ENCODE assay signal across 23 mouse cellular contexts in genomic region chr1:88254793-88255465, GRCm38 (mm10). TPM values are rescaled to one million over a fixed set of nuclear protein-coding genes. Genes with fewer than 3 reads are reported as not detected.
DNase-seq lines count a peak whose midpoint lies in the region; ATAC-seq and TF ChIP-seq lines count a peak whose summit lies in the region.
"Had no signal": no experiment of that assay in that cellular context is flagged by ENCODE, and none has a peak within 500 bp of the region (broad histone marks: within the 10 kb centered on the region; RNA-seq: fewer than 3 reads in every experiment).

No protein-coding gene starts in this region.

- TF ChIP-seq CTCF in liver, postnatal 0 days (IDR thresholded peaks at IDR 0.05; ENCODE audit: low read depth): no peak
- TF ChIP-seq CTCF in MEL (IDR thresholded peaks at IDR 0.05 in 2 of 3, conservative IDR thresholded peaks at IDR 0.05 in 1 of 3; ENCODE audit: control insufficient read depth in 1 of 3, insufficient read depth in 1 of 3, low read depth in 2 of 3, low read length in 3 of 3, poor library complexity in 1 of 3, severe bottlenecking in 1 of 3): no peak
- no peak for TF ChIP-seq CTCF in lung, adult 2 months (IDR thresholded peaks at IDR 0.05; ENCODE audit: insufficient read depth, low read length)

- 81% methylated on average over 12 of the region's 12 CpGs for WGBS in heart, embryonic 10.5 days
- 68% methylated on average over 12 of the region's 12 CpGs for WGBS in liver, embryonic 13.5 days (ENCODE audit: insufficient replicate concordance)
- 78% methylated on average over 12 of the region's 12 CpGs for WGBS in liver, postnatal 0 days (ENCODE audit: insufficient replicate concordance)
- 82% methylated on average over 12 of the region's 12 CpGs for WGBS in lung, adult 2 months

- peak; percentile 36 for DNase-seq in cerebellum, adult 9-10 months
- DNase-seq in cerebellum, adult 8-10 months: no peak
- peak; percentile 97 for DNase-seq in heart, adult 11 months
- DNase-seq in heart, embryonic 10.5 days (ENCODE audit: low spot score): no peak
- no peak for DNase-seq in liver, embryonic 13.5 days
- DNase-seq in liver, postnatal 0 days: no peak
- no peak for DNase-seq in MEL (ENCODE audit: low read depth, low spot score)
- no peak for DNase-seq in lung, adult 2 months
- DNase-seq: adrenal gland, postnatal 10 days; heart, postnatal 4 days; kidney, adult 8-10 months; kidney, postnatal 4 days; right cerebral cortex, postnatal 14 days; thymus, postnatal 4 days had no signal

- H3K4me1 ChIP-seq in heart, embryonic 10.5 days: peaks cover 9% of the 10 kb centered on the region
- peaks cover 9% of the 10 kb centered on the region for H3K4me1 ChIP-seq in liver, embryonic 13.5 days (replicated peaks)
- H3K4me1 ChIP-seq in liver, postnatal 0 days (ENCODE audit: insufficient read depth): peaks cover 38% of the 10 kb centered on the region
- 0 out of 4 replicates have a peak, but pooled peaks cover 0 to 3% of the 10 kb centered on the region in 2 experiments for H3K4me1 ChIP-seq in MEL (ENCODE audit: control insufficient read depth in 1 of 2, insufficient read depth in 2 of 2, low read length in 2 of 2)
- no peaks in the 10 kb centered on the region for H3K4me1 ChIP-seq in lung, adult 2 months (ENCODE audit: control insufficient read depth, insufficient read depth, low read length)
- H3K4me1 ChIP-seq: lung, embryonic 15.5 days had no signal

- no peak for TF ChIP-seq RAD21 in MEL (IDR thresholded peaks at IDR 0.05; ENCODE audit: low read depth, low read length)

- H3K27me3 ChIP-seq in heart, embryonic 10.5 days (ENCODE audit: insufficient read depth, poor library complexity, severe bottlenecking): no peaks in the 10 kb centered on the region
- no peaks in the 10 kb centered on the region for H3K27me3 ChIP-seq in liver, embryonic 13.5 days
- H3K27me3 ChIP-seq in liver, postnatal 0 days (ENCODE audit: insufficient read depth, low read length): no peaks in the 10 kb centered on the region
- H3K27me3 ChIP-seq in MEL (ENCODE audit: control insufficient read depth in 1 of 2, insufficient read depth in 2 of 2, low read length in 2 of 2): no peaks in the 10 kb centered on the region
- H3K27me3 ChIP-seq: heart, embryonic 13.5 days; lung, embryonic 15.5 days had no signal

- peaks cover 92% of the 10 kb centered on the region for H3K9me3 ChIP-seq in heart, embryonic 10.5 days
- peaks cover 59% of the 10 kb centered on the region for H3K9me3 ChIP-seq in liver, embryonic 13.5 days (replicated peaks)
- peaks cover 6% of the 10 kb centered on the region; the same call in 1 of the 2 replicates for H3K9me3 ChIP-seq in liver, postnatal 0 days (ENCODE audit: low read length)
- no peaks in the 10 kb centered on the region for H3K9me3 ChIP-seq in MEL (replicated peaks; ENCODE audit: insufficient read depth, low read length)

- H3K4me3 ChIP-seq in heart, embryonic 10.5 days: no peak overlapping the region
- no peak overlapping the region for H3K4me3 ChIP-seq in liver, embryonic 13.5 days (replicated peaks)
- no peak overlapping the region for H3K4me3 ChIP-seq in liver, postnatal 0 days (ENCODE audit: low read depth, low read length)
- H3K4me3 ChIP-seq in MEL (ENCODE audit: control insufficient read depth in 1 of 2, insufficient read depth in 1 of 2, low read depth in 2 of 2, low read length in 2 of 2): no peak overlapping the region
- H3K4me3 ChIP-seq in lung, adult 2 months (replicated peaks; ENCODE audit: extremely low read depth, low read depth, low read length): no peak overlapping the region
- H3K4me3 ChIP-seq: heart, embryonic 13.5 days; lung, embryonic 15.5 days had no signal

- 0 out of 2 replicates have a peak, but pooled peaks cover 6% of the 10 kb centered on the region for H3K36me3 ChIP-seq in heart, embryonic 10.5 days
- H3K36me3 ChIP-seq in liver, embryonic 13.5 days: peaks cover 5% of the 10 kb centered on the region
- H3K36me3 ChIP-seq in liver, postnatal 0 days (replicated peaks; ENCODE audit: insufficient read depth, low read length): no peaks in the 10 kb centered on the region
- H3K36me3 ChIP-seq in MEL (ENCODE audit: control insufficient read depth in 1 of 2, insufficient read depth in 2 of 2, low read length in 2 of 2): no peaks in the 10 kb centered on the region

- no peak overlapping the region for H3K9ac ChIP-seq in liver, embryonic 13.5 days
- no peak overlapping the region for H3K9ac ChIP-seq in liver, postnatal 0 days (replicated peaks)
- no peak overlapping the region for H3K9ac ChIP-seq in MEL (ENCODE audit: control insufficient read depth, low read depth, low read length, poor library complexity, severe bottlenecking)
- H3K9ac ChIP-seq: heart, embryonic 13.5 days; lung, embryonic 15.5 days had no signal

- H3K4me2 ChIP-seq in liver, embryonic 13.5 days: no peak overlapping the region
- no peak overlapping the region for H3K4me2 ChIP-seq in liver, postnatal 0 days (ENCODE audit: low read depth, low read length)
- H3K4me2 ChIP-seq: heart, embryonic 13.5 days; lung, embryonic 15.5 days had no signal

- 0 out of 2 replicates have a peak, but pooled peaks have one; percentile 6 for ATAC-seq in liver, embryonic 13.5 days (ENCODE audit: low read depth)
- no peak for ATAC-seq in liver, postnatal 0 days
- ATAC-seq: forebrain, embryonic 16.5 days; inflammation-experienced regulatory T-cells, adult 6 months had no signal

- TF ChIP-seq EP300 in liver, postnatal 0 days (IDR thresholded peaks at IDR 0.05; ENCODE audit: low read depth): no peak
- no peak for TF ChIP-seq EP300 in MEL (IDR thresholded peaks at IDR 0.05; ENCODE audit: low read depth in 1 of 2, low read length in 2 of 2)

- TF ChIP-seq POLR2A in MEL (IDR thresholded peaks at IDR 0.05; ENCODE audit: control insufficient read depth in 1 of 2, insufficient read depth in 1 of 2, low read depth in 1 of 2, low read length in 2 of 2, poor library complexity in 1 of 2): no peak
- TF ChIP-seq POLR2A in lung, adult 2 months (IDR thresholded peaks at IDR 0.05; ENCODE audit: borderline replicate concordance, extremely low read depth, low read depth, low read length): no peak

- H3K79me2 ChIP-seq in MEL (ENCODE audit: control insufficient read depth, insufficient read depth, low read length, poor library complexity): no peaks in the 10 kb centered on the region

- H3K27ac ChIP-seq in heart, embryonic 10.5 days: no peak overlapping the region
- H3K27ac ChIP-seq in liver, embryonic 13.5 days: no peak overlapping the region
- no peak overlapping the region for H3K27ac ChIP-seq in liver, postnatal 0 days (ENCODE audit: low read depth)
- H3K27ac ChIP-seq in MEL (ENCODE audit: control insufficient read depth, low read depth, low read length): no peak overlapping the region
- H3K27ac ChIP-seq: heart, embryonic 13.5 days; lung, embryonic 15.5 days had no signal

TF ChIP-seq in MEL, 35 proteins besides CTCF, POLR2A, EP300 and RAD21:
- TF ChIP-seq TAL1 (IDR thresholded peaks at IDR 0.05; ENCODE audit: low read length): peak; percentile 8; the same call in 1 of the 2 replicates
- TF ChIP-seq GATA1 (IDR thresholded peaks at IDR 0.05; ENCODE audit: low read depth, low read length): no peak

RNA-seq across cellular contexts. Expression of gene Hjurp, which starts 22.5 kb away (rescaled TPM):
- polyA plus RNA-seq in heart, embryonic 10.5 days (2016; fragmentation: Nextera tagmentation; extraction: Ambion mirVana): 143 and 155 TPM in 2 replicates
- 61.0 and 69.7 TPM in 2 replicates for polyA plus RNA-seq in liver, embryonic 13.5 days (2015; fragmentation: Nextera tagmentation; extraction: Ambion mirVana)
- polyA plus RNA-seq in liver, postnatal 0 days (2015; fragmentation: Nextera tagmentation; extraction: Ambion mirVana): 31.4 and 37.0 TPM in 2 replicates
- 58.6 and 59.4 TPM in 2 replicates for total RNA-seq in MEL (2012; rRNA removed)
- polyA plus RNA-seq in MEL (2012; ENCODE audit: insufficient read depth in 1 of 2, insufficient read length in 2 of 2, low read depth in 1 of 2, low replicate concordance in 2 of 2, missing spikeins in 1 of 2): 100 to 1,000 TPM in 1 of 2 experiments, 10 to 100 TPM in 1; 76.3 to 103 TPM
- polyA plus RNA-seq in lung, adult 2 months (2012; rRNA removed): 29.4 and 32.1 TPM in 2 replicates

RNA-seq across cellular contexts. Expression of gene Trpm8, which starts 22.5 kb away (rescaled TPM):
- polyA plus RNA-seq in heart, embryonic 10.5 days (2016; fragmentation: Nextera tagmentation; extraction: Ambion mirVana): 0.11 and 0.15 TPM in 2 replicates
- polyA plus RNA-seq in liver, embryonic 13.5 days (2015; fragmentation: Nextera tagmentation; extraction: Ambion mirVana): not detected in 2 replicates
- not detected in 2 replicates for polyA plus RNA-seq in liver, postnatal 0 days (2015; fragmentation: Nextera tagmentation; extraction: Ambion mirVana)
- total RNA-seq in MEL (2012; rRNA removed): not detected in 2 replicates
- polyA plus RNA-seq in MEL (2012; ENCODE audit: insufficient read depth in 1 of 2, insufficient read length in 2 of 2, low read depth in 1 of 2, low replicate concordance in 2 of 2, missing spikeins in 1 of 2): not detected
- not detected in 2 replicates for polyA plus RNA-seq in lung, adult 2 months (2012; rRNA removed)
- total RNA-seq: adrenal gland, postnatal 10 days; CH12.LX; heart, postnatal 4 days had no signal
- polyA plus RNA-seq: embryonic facial prominence, embryonic 11.5 days; inflammation-experienced regulatory T-cells, adult 6 months had no signal

RNA-seq across cellular contexts. Expression of gene Mroh2a, which starts 28.1 kb away (rescaled TPM):
- polyA plus RNA-seq in heart, embryonic 10.5 days (2016; fragmentation: Nextera tagmentation; extraction: Ambion mirVana): 0.58 and 0.82 TPM in 2 replicates
- 0.41 TPM in 2 replicates for polyA plus RNA-seq in liver, embryonic 13.5 days (2015; fragmentation: Nextera tagmentation; extraction: Ambion mirVana)
- polyA plus RNA-seq in liver, postnatal 0 days (2015; fragmentation: Nextera tagmentation; extraction: Ambion mirVana): 0.61 and 0.66 TPM in 2 replicates
- total RNA-seq in MEL (2012; rRNA removed): 0.20 and 0.27 TPM in 2 replicates
- polyA plus RNA-seq in MEL (2012; ENCODE audit: insufficient read depth in 1 of 2, insufficient read length in 2 of 2, low read depth in 1 of 2, low replicate concordance in 2 of 2, missing spikeins in 1 of 2): 1 to 10 TPM in 1 of 2 experiments, not detected in 1; 2.5 TPM
- 0.17 and 0.20 TPM in 2 replicates for polyA plus RNA-seq in lung, adult 2 months (2012; rRNA removed)

RNA-seq across cellular contexts. Expression of gene Ugt1a1, which starts 43.2 kb away (rescaled TPM):
- polyA plus RNA-seq in heart, embryonic 10.5 days (2016; fragmentation: Nextera tagmentation; extraction: Ambion mirVana): not detected in 2 replicates
- 0.08 TPM in 1 of 2 replicates, not detected in the other for polyA plus RNA-seq in liver, embryonic 13.5 days (2015; fragmentation: Nextera tagmentation; extraction: Ambion mirVana)
- polyA plus RNA-seq in liver, postnatal 0 days (2015; fragmentation: Nextera tagmentation; extraction: Ambion mirVana): 412 and 437 TPM in 2 replicates
- total RNA-seq in MEL (2012; rRNA removed): not detected in 2 replicates
- not detected for polyA plus RNA-seq in MEL (2012; ENCODE audit: insufficient read depth in 1 of 2, insufficient read length in 2 of 2, low read depth in 1 of 2, low replicate concordance in 2 of 2, missing spikeins in 1 of 2)
- polyA plus RNA-seq in lung, adult 2 months (2012; rRNA removed): 0.11 and 1.3 TPM in 2 replicates
- total RNA-seq: CH12.LX; heart, postnatal 4 days; layer of hippocampus, postnatal 10 days had no signal
- polyA plus RNA-seq: embryonic facial prominence, embryonic 11.5 days; forebrain, embryonic 16.5 days; heart, embryonic 13.5 days; inflammation-experienced regulatory T-cells, adult 6 months; neural tube, embryonic 14.5 days had no signal

RNA-seq across cellular contexts. Expression of gene Dnajb3, which starts 49.3 kb away (rescaled TPM):
- 8.1 and 9.9 TPM in 2 replicates for polyA plus RNA-seq in heart, embryonic 10.5 days (2016; fragmentation: Nextera tagmentation; extraction: Ambion mirVana)
- polyA plus RNA-seq in liver, embryonic 13.5 days (2015; fragmentation: Nextera tagmentation; extraction: Ambion mirVana): 11.3 and 11.4 TPM in 2 replicates
- 7.1 and 7.8 TPM in 2 replicates for polyA plus RNA-seq in liver, postnatal 0 days (2015; fragmentation: Nextera tagmentation; extraction: Ambion mirVana)
- total RNA-seq in MEL (2012; rRNA removed): not detected in 2 replicates
- polyA plus RNA-seq in MEL (2012; ENCODE audit: insufficient read depth in 1 of 2, insufficient read length in 2 of 2, low read depth in 1 of 2, low replicate concordance in 2 of 2, missing spikeins in 1 of 2): not detected
- 1.3 and 1.8 TPM in 2 replicates for polyA plus RNA-seq in lung, adult 2 months (2012; rRNA removed)
- total RNA-seq: CH12.LX; liver, adult 2 months had no signal
- polyA plus RNA-seq: liver, adult 2 months had no signal

Comparison
In these comparisons a context has a peak if more than half of its experiments do, and no peak if none do; other contexts are left out.
1. DNase-seq: peak in cerebellum, adult 9-10 months (single experiment) and heart, adult 11 months (single experiment); none in cerebellum, adult 8-10 months (single experiment), heart, embryonic 10.5 days (single experiment), liver, embryonic 13.5 days (single experiment), liver, postnatal 0 days (single experiment), MEL (single experiment) and lung, adult 2 months (single experiment).